Mouse (Mus musculus) ovary, adult 18-20 months (tissue): Measurements from ENCODE around the gene Bcl2l1.

Experiments
- DNase-seq: peaks from one replicate; pipeline ENCODE4 v3.0.0; 2022; ENCODE audit warnings: low spot score, mixed read lengths

Bcl2l1 gene

GRCm38 (mm10) chr2:152831019-152831878, at the start of gene Bcl2l1:
Gene Bcl2l1 (minus strand): TSS chr2:152831728.
- DNase-seq: peak; percentile 98

- no peak for DNase-seq
These were observed 49.4 kb upstream of the Bcl2l1 start for GRCm38 (mm10) chr2:152880898-152881297.

DNA sequence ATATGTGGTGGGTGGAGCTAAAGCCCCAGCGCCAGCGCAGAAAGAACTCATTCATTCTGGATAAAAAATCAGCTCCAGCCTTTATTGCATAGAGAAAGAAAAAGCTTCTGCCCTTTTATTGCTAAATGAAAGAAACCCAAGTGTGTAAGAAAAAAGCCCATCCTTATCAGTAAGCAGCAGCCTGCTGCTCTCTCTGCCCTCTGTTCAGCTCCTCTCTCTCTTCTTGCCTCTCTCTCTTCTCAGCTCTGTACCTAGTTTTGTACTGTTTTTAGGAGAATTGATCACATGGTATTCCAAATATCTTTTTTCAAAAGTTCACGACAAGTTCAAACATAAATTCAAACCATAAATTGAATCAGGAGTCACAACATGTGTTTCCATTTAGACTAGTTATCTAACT, 46.7 kb upstream of the Bcl2l1 start:
- DNase-seq: no peak

DNA sequence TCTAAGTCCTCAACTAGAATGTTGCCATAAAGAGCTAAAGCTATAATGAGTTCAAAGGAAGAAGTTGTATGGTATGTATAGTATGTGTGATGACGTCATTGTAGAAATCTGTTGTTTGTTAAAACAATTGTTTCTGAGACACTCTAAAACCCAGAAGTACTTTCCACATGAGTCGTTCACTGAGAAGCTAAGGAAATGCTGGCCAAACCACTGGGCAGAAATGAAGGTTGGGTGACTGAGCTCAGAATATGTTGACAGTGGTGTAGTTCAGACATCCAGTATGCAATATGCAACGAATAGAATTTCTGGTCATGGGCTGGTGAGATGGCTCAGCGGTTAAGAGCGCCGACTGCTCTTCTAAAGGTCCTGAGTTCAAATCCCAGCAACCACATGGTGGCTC, 31.8 kb upstream of the Bcl2l1 start:
- no peak for DNase-seq

- no peak for DNase-seq
These were observed 31.1 kb upstream of the Bcl2l1 start for GRCm38 (mm10) chr2:152862638-152863037.

- no peak for DNase-seq
These were observed 30.4 kb upstream of the Bcl2l1 start for GRCm38 (mm10) chr2:152861891-152862290.

- DNase-seq: no peak
These were observed 28.0 kb upstream of the Bcl2l1 start for GRCm38 (mm10) chr2:152859501-152859900.

GRCm38 (mm10) chr2:152848466-152848865, 16.9 kb upstream of the Bcl2l1 start:
- DNase-seq: no peak

DNA sequence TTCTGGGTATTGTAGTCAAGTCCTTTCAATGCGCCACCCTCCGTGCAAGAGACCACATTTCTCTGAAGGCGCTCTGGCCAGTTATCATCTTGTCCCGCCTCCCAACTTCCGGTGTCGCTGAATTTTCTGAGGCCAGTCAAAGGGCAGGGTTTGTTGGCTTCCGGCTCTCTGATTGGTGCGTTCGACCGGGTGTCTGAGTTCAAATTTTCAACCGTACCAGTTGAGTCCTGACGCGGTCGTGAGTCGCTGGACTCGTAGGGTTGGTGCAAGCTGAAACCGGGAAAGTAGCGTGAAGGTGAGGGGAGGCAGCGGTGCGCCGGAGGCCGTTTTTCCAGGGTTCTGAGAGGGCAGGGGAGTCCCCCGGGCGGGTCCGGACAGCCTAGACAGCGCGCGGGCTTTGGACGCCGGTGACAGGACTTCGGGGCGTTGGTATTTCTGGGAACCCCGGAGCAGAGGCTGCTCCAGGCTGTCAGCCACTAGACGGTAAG, 16.3 kb upstream of the Bcl2l1 start, which contains the start of gene Tpx2:
Tpx2 (plus strand) TSS at position 150 of the 488 bp plus-strand sequence.
- peak; percentile 93 for DNase-seq

DNA sequence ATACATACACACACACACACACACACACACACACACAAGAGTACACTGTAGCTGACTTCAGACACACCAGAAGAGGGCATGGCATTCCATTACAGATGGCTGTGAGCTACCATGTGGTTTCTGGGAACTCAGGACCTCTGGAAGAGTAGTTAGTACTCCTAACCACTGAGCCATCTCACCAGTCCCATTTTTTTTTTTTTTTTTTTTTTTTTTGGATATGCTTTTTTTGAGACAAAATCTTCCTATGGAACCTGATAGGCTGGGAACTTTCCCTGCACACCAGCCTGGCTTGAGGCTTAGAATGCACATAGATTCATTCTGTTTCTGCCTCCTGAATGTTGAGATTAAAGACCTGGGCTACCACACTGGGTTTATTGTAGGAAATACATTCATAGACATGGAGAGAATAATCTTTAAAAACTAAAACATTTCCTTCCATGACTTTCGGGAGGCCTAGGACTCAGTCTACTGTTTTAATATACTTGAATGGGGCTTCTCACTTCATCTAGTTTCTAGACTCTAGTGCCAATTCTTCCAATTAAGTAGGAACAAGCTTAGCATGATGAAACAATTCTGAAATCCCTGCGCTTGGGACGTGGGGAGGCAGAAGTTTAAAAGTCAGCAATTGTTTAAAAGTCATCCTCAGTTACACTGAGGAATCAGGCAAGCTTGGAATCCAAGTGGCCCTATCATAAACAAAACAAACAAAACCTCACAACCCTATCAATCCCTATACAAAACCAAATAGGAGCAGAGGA, 15.7 kb upstream of the Bcl2l1 start:
- DNase-seq: no peak

GRCm38 (mm10) chr2:152842741-152843140, 11.2 kb upstream of the Bcl2l1 start:
- no peak for DNase-seq

DNA sequence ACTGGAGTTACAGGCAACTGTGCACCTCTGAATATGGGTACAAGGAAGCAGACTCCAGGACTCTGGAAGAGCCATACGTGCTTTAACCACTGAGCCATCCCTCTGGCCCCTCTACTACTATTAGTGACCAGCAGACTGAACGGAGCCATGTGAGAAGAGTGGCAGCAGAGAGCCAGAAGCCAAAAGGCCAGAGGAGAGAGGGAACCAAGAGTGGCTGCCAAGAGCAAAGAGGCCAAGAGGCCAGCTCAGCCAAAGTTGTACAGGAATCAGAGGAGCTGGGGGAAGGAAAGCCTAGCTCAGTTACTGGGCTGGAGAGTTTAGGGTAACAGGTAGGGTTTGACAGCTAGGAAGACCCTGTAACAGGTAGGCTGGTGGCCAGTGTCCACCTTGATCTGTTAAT, 7.7 kb upstream of the Bcl2l1 start:
- DNase-seq: no peak

DNA sequence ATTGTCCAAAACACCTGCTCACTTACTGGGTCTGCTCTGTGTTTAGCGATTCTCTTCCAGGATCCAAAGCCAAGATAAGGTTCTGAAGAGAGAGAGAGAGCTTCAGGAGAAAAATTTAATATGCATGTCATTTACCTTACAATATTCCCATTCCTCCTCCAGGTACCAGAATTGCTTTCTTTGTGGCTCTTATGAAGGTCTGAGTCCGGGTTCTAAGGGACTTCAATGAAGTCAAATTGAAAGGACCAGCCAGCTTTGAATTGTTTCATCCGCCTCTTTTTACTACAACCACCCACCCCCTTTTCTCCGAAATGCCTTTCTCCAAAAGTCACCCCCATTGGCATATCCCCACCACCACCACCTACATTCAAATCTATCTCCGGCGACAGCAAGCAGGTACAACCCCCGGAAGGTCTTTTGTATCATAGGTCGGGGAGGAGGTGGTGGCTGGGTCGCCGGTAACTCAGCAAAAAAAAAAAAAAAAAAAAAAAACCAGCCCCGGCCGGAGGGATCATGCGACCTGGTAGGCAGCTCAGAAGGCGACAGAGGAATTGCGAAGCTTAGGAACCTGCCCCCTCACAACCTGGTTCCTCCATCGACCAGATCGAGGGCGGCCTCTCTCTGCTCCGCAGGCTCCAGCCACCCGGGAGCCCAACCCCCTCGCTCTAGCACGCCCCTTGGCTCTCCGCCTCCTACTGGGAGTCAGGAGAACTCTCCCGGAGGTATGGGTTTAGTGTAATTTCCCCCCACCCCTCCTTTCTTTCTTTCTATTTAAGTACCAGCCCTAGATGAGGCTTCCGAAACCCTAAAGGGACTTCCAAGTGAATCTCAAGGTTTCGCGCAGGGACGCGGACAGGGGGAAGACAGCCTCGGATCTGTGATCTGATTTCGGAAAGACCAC, 1.3 kb downstream of the Bcl2l1 start:
- peak; percentile 90 for DNase-seq

- no peak for DNase-seq
These were observed 2.1 kb downstream of the Bcl2l1 start for GRCm38 (mm10) chr2:152829367-152829881.

- DNase-seq: no peak
These were observed 3.0 kb downstream of the Bcl2l1 start for GRCm38 (mm10) chr2:152828532-152828931.

GRCm38 (mm10) chr2:152828011-152828370, 3.5 kb downstream of the Bcl2l1 start:
- no peak for DNase-seq

- no peak for DNase-seq
These were observed 4.1 kb downstream of the Bcl2l1 start for GRCm38 (mm10) chr2:152827321-152828010.

GRCm38 (mm10) chr2:152826481-152826880, 5.0 kb downstream of the Bcl2l1 start:
- DNase-seq: no peak

- no peak for DNase-seq
These were observed 5.8 kb downstream of the Bcl2l1 start for GRCm38 (mm10) chr2:152825713-152826112.

GRCm38 (mm10) chr2:152825168-152825697, 6.3 kb downstream of the Bcl2l1 start:
- DNase-seq: no peak
